Mouse (Mus musculus) CD8-positive naive resting alpha-beta T cell, adult 57 days (primary cell): ENCODE results near the gene Xpr1. TPM values are rescaled to one million over a fixed set of nuclear protein-coding genes. Genes with fewer than 3 reads are reported as not detected.

Experiments used
- total RNA-seq: library from RNA; stranded (reverse); gene quantifications from one replicate; pipeline ENCODE4 v1.2.4, GENCODE M21; 2023

The Xpr1 gene
- total RNA-seq, result 42.7 TPM

GRCm38 (mm10) chr1:155416701-155417677 lies at the start of gene Xpr1:
Xpr1 (minus strand) TSS chr1:155417415.

GRCm38 (mm10) chr1:155243797-155244770 lies 173.1 kb downstream of the Xpr1 start, which contains the start of gene BC034090:
BC034090 (minus strand) TSS chr1:155244444.

Other genes starting within 250 kb of the Xpr1 start
- not detected for gene BC034090, start 173.0 kb downstream of the Xpr1 start, total RNA-seq
- 82.9 TPM for gene Acbd6, start 140.7 kb upstream of the Xpr1 start, total RNA-seq